Mouse (Mus musculus) erythroblast, embryonic 14.5 days (primary cell): Measurements from ENCODE around the gene Plekha5.

Source experiments
- GATA1 ChIP-seq: IDR thresholded peaks from 2 replicates; pipeline ENCODE4 v1.6.1; 2012; ENCODE audit warnings: low read length, inconsistent platforms, mixed read lengths
- TAL1 ChIP-seq: IDR thresholded peaks from 3 replicates; pipeline ENCODE4 v1.6.1; 2012; ENCODE audit warnings: low read length, inconsistent platforms, mixed read lengths

- TF ChIP-seq TAL1 (no peak), GATA1 (no peak)
Measured at GRCm38 (mm10) chr6:140489570-140489969, 65.7 kb downstream of the Plekha5 start.
